Mouse (Mus musculus): Measurements from ENCODE around the gene Rac3. TPM values are rescaled to one million over a fixed set of nuclear protein-coding genes. Genes with fewer than 3 reads are reported as not detected.
"Not testable (repeated sequence)": the region's sequence is repeated elsewhere in the genome, so short reads cannot be mapped to it uniquely, and the experiment has no call there.

Gene Rac3
- polyA plus RNA-seq, 1 experiment from 2014 or later = 9.9 TPM

DNA sequence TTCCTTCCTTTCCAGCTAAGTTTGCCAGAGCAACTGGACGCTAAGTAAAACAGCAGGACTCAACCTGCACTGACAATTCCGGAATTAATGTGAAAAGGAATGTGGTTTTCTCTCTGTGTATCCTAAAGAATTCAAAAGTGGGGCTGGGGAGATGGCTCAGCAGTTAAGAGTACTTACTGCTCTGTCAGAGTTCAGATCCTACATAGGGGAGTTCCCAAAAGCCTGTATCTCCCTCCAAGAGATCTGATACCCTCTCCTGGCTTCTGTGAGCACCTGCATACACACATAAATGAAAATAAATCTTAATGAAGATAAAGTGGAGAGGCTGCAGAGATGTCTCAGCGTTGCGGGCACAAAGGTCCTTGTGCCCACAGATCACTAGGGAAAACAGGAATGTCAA is 30.3 kb downstream of the Rac3 start:
- Histone ChIP-seq H3K27me3 (ENCODE audit: control insufficient read depth, insufficient read depth, low read length) (no peaks in the 10 kb centered on the region), H3K4me1 (ENCODE audit: control insufficient read depth, insufficient read depth, low read length) (no peaks in the 10 kb centered on the region), H3K27ac (ENCODE audit: low read depth, low read length) (no peak overlapping the region), H3K4me2 (no peak overlapping the region), H3K9me3 (ENCODE audit: control insufficient read depth, low read length) (no peaks in the 10 kb centered on the region), H3K36me3 (ENCODE audit: control insufficient read depth, insufficient read depth, low read length) (no peaks in the 10 kb centered on the region), H3K9ac (ENCODE audit: low read length) (no peak overlapping the region), H3K4me3 (ENCODE audit: low read depth, low read length) (no peak overlapping the region)
- DNase-seq (ENCODE audit: low spot score, missing footprints) (no peak), ATAC-seq (ENCODE audit: low FRiP score) (no peak)
- 75% methylated on average over 4 of the region's 4 CpGs for WGBS

DNA sequence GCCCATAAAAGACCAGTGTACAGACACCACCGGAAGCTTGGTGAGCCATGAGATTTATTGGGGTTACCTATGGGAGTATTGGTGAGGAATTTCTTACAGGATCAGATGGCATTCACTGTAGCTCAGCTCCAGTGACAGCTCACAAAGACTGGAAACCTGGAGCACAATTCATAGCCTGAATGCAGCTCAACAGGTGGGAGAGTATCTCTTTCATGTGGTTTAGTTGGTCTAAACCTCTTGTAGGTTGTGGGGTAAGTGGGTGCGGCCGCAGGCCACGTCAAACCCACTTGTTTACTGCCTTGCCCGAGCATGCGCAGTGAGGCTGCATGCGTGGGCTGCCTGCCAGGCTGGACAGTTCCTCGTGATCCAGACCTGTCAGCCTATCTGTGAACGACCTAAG is 39.0 kb downstream of the Rac3 start:
- Histone ChIP-seq H3K27ac (ENCODE audit: low read depth, low read length) (no peak overlapping the region), H3K4me1 (ENCODE audit: control insufficient read depth, insufficient read depth, low read length) (no peaks in the 10 kb centered on the region), H3K27me3 (ENCODE audit: control insufficient read depth, insufficient read depth, low read length) (peaks cover 6% of the 10 kb centered on the region), H3K9ac (ENCODE audit: low read length) (no peak overlapping the region), H3K9me3 (ENCODE audit: control insufficient read depth, low read length) (no peaks in the 10 kb centered on the region; the same call in 1 of the 2 replicates), H3K36me3 (ENCODE audit: control insufficient read depth, insufficient read depth, low read length) (no peaks in the 10 kb centered on the region), H3K4me2 (no peak overlapping the region), H3K4me3 (ENCODE audit: low read depth, low read length) (no peak overlapping the region)
- ATAC-seq (ENCODE audit: low FRiP score) (no peak), DNase-seq (ENCODE audit: low spot score, missing footprints) (peak; percentile 61)
- 94% methylated on average over 9 of the region's 9 CpGs for whole genome bisulfite sequencing

DNA sequence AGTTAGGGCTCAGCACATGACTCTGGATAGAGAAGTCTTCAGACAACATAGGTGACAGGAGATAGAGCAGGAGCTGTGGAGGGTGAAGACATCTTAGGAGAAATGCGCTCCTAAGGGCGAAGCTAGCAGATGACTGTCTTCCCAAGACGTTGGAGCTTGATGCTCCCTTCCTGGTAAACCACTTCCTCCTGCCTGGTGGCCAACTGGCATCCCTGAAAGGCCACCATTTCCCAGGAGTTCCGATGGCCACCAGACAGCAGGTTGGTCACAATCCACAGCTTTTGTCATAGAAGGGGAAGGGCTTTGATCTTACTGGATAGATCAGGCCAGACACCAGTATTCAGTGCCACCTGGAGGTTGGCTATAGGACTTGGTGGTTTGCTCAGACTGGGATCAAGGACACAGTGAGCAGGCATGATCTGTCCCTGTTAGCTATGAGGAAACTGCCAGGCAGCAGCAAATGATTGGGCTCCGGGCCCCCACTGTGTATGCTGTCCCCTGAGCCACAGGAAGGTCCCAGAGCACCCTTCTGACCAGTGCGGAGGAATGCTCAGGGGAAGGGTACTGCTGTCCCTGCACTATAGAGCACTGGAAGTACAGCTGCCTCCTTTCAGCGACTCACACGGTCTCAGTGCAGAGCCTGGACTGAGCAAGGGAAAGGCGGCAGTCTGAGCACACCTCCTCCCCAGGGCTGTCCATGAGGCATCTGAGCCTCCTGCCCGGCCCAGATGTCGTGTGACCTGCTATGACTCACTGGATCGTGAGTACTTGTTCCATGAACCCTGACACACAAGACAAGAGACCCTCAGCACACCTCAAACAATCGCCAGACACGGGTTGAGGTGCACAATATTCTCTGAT is 40.8 kb downstream of the Rac3 start:
- no peak overlapping the region for H3K9ac ChIP-seq (ENCODE audit: low read length)
- no peak overlapping the region for H3K4me2 ChIP-seq
- DNase-seq (ENCODE audit: low spot score, missing footprints) (peak; percentile 82), ATAC-seq (ENCODE audit: low FRiP score) (no peak)
- 72% methylated on average over 14 of the region's 14 CpGs for whole genome bisulfite sequencing
- H3K36me3 ChIP-seq (ENCODE audit: control insufficient read depth, insufficient read depth, low read length) = no peaks in the 10 kb centered on the region
- H3K27ac ChIP-seq (ENCODE audit: low read depth, low read length) = no peak overlapping the region
- H3K27me3 ChIP-seq (ENCODE audit: control insufficient read depth, insufficient read depth, low read length) = peaks cover 6% of the 10 kb centered on the region
- no peak overlapping the region for H3K4me3 ChIP-seq (ENCODE audit: low read depth, low read length)
- H3K9me3 ChIP-seq (ENCODE audit: control insufficient read depth, low read length) = no peaks in the 10 kb centered on the region; the same call in 1 of the 2 replicates
- H3K4me1 ChIP-seq (ENCODE audit: control insufficient read depth, insufficient read depth, low read length) = no peaks in the 10 kb centered on the region

DNA sequence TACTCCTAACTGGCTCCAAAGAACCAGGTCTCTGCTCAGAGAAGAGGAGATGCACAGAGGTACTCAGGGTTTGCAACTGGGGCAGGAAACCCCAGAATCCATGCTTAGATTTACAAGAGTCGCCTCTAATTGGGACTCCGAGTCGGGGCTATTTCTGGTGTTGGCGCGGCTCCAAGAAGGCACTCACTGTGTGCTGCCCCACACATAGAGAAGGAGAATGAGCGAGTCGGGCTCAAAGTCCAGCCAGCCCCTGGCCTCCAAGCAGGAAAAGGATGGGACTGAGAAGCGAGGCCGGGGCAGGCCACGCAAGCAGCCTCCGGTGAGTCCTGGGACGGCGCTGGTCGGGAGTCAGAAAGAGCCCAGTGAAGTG is 41.4 kb downstream of the Rac3 start, which contains the start of gene Hmga1b:
Gene Hmga1b, plus strand, starts transcription at position 123 of the 370 bp plus-strand sequence.
- DNase-seq (ENCODE audit: low spot score, missing footprints); H3K27me3 ChIP-seq (ENCODE audit: control insufficient read depth, insufficient read depth, low read length); ATAC-seq (ENCODE audit: low FRiP score); H3K27ac ChIP-seq (ENCODE audit: low read depth, low read length); H3K4me3 ChIP-seq (ENCODE audit: low read depth, low read length); H3K9me3 ChIP-seq (ENCODE audit: control insufficient read depth, low read length); H3K4me1 ChIP-seq (ENCODE audit: control insufficient read depth, insufficient read depth, low read length); H3K36me3 ChIP-seq (ENCODE audit: control insufficient read depth, insufficient read depth, low read length); H3K4me2 ChIP-seq; H3K9ac ChIP-seq (ENCODE audit: low read length): not testable (repeated sequence)
- 26% methylated on average over 12 of the region's 14 CpGs for WGBS

DNA sequence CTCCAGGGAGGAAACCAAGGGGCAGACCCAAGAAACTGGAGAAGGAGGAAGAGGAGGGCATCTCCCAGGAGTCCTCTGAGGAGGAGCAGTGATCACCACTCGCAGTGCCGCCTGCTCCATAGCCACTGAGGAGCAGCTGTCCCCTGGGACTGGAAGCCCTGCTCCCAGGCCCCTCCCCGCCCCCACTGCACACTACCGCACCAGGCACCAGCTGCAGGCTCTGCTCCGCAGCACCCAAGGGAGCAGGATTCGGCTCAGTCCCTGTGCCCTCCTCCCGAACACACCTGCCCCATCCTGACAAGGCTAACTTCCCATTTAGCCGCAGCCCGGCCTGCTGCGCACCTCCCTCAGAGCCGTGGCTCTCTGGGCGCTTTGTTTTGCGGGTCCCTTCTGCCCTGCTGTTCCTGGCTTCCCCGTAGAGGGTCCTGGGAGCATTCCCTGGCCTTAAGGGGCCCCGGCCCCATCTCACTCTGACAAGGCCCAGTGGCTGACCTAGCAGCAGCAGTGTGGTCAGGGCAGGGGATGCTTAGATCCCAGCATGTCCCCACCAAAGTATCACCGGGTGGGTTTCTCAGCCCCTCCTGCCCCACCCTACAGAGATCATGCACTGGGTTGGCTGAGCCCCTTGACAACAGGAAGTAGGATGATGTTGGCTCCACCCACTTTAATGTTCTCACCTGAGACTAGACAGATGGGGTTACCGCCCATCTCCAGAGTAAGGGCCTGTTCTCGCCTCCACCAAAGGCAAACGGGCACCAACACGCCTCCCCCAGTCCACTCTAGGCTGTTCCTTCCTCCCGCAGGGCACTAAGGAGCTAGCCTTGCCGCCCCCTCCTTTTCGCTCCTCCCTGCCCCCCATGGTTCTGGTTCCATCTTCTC is 42.1 kb downstream of the Rac3 start:
- DNase-seq (ENCODE audit: low spot score, missing footprints) = peak; percentile 76
- not testable (repeated sequence) for H3K36me3 ChIP-seq (ENCODE audit: control insufficient read depth, insufficient read depth, low read length); H3K27me3 ChIP-seq (ENCODE audit: control insufficient read depth, insufficient read depth, low read length); H3K27ac ChIP-seq (ENCODE audit: low read depth, low read length); H3K4me1 ChIP-seq (ENCODE audit: control insufficient read depth, insufficient read depth, low read length); H3K4me3 ChIP-seq (ENCODE audit: low read depth, low read length); H3K9ac ChIP-seq (ENCODE audit: low read length); ATAC-seq (ENCODE audit: low FRiP score); H3K4me2 ChIP-seq; H3K9me3 ChIP-seq (ENCODE audit: control insufficient read depth, low read length)
- WGBS = 18% methylated on average over 4 of the region's 23 CpGs

DNA sequence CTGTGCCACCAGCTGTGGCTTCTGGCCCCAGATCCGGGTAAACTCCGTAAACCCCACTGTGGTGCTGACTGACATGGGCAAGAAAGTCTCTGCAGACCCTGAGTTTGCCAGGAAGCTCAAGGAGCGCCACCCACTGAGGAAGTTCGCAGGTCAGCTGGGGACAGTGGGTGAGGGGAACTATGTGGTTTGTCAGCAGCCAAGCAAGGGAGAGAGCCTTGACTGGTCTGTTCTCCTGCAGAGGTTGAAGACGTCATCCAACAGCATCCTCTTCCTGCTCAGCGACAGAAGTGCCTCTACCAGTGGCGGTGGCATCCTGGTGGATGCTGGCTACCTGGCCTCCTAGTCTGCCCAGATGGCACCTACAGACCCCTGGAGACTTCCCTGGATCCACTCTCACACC is 45.8 kb downstream of the Rac3 start:
- not testable (repeated sequence) for H3K4me1 ChIP-seq (ENCODE audit: control insufficient read depth, insufficient read depth, low read length); H3K4me3 ChIP-seq (ENCODE audit: low read depth, low read length); H3K36me3 ChIP-seq (ENCODE audit: control insufficient read depth, insufficient read depth, low read length); H3K27ac ChIP-seq (ENCODE audit: low read depth, low read length); H3K9ac ChIP-seq (ENCODE audit: low read length); H3K9me3 ChIP-seq (ENCODE audit: control insufficient read depth, low read length); H3K4me2 ChIP-seq; DNase-seq (ENCODE audit: low spot score, missing footprints); ATAC-seq (ENCODE audit: low FRiP score); H3K27me3 ChIP-seq (ENCODE audit: control insufficient read depth, insufficient read depth, low read length)
- whole genome bisulfite sequencing = 81% methylated on average over 3 of the region's 7 CpGs

DNA sequence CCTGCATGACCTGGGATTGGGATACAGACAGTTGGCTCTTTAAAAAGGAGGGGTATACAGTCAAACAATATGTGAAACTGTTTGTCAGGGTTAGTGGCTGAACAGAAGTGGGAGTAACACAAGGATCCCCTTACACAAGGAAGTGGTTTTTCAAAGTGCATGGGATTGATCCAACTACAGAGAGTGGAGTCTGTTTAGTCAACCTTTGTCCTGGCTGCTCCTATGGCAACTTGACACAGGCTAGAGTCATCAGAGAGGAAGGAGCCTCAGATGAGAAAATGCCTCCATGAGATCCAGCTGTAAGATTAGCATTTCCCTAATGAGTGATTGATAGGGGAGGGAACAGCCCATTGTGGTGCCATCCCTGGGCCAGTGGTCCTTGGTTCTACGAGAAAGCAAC is 46.9 kb downstream of the Rac3 start:
- no peak overlapping the region for H3K4me3 ChIP-seq (ENCODE audit: low read depth, low read length)
- 66% methylated on average over 1 of the region's 1 CpGs for WGBS
- DNase-seq (ENCODE audit: low spot score, missing footprints) (no peak), ATAC-seq (ENCODE audit: low FRiP score) (no peak)
- no peaks in the 10 kb centered on the region for H3K4me1 ChIP-seq (ENCODE audit: control insufficient read depth, insufficient read depth, low read length)
- no peak overlapping the region for H3K27ac ChIP-seq (ENCODE audit: low read depth, low read length)
- no peak overlapping the region for H3K4me2 ChIP-seq
- no peaks in the 10 kb centered on the region for H3K36me3 ChIP-seq (ENCODE audit: control insufficient read depth, insufficient read depth, low read length)
- no peak overlapping the region for H3K9ac ChIP-seq (ENCODE audit: low read length)
- no peaks in the 10 kb centered on the region for H3K27me3 ChIP-seq (ENCODE audit: control insufficient read depth, insufficient read depth, low read length)
- no peaks in the 10 kb centered on the region for H3K9me3 ChIP-seq (ENCODE audit: control insufficient read depth, low read length)

DNA sequence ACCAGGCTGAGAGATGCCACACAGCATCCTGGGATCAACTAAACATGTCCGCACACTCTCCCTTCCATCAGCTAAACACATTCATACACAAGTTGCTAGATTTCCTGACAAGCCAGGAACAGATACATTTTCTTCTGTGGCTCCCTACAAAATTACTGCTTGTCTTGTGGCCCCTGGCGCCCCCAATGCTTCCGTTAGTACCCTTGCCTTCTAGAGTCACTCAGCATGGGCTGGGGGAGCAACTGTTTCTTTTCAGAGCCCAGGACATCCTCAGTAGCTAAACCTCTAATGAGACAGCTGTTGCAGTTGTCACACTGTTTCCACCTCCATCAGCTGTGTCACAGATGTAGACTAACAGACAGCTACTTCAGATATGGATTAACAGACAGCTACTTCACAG is 51.5 kb downstream of the Rac3 start:
- no peaks in the 10 kb centered on the region; the same call in 1 of the 2 replicates for H3K4me1 ChIP-seq (ENCODE audit: control insufficient read depth, insufficient read depth, low read length)
- 78% methylated on average over 3 of the region's 3 CpGs for WGBS
- DNase-seq (ENCODE audit: low spot score, missing footprints) = peak; percentile 74

More for the DNA sequence above, 51.5 kb downstream of the Rac3 start:
- Histone ChIP-seq H3K4me3 (ENCODE audit: low read depth, low read length) (no peak overlapping the region), H3K9me3 (ENCODE audit: control insufficient read depth, low read length) (no peaks in the 10 kb centered on the region), H3K36me3 (ENCODE audit: control insufficient read depth, insufficient read depth, low read length) (no peaks in the 10 kb centered on the region), H3K27ac (ENCODE audit: low read depth, low read length) (no peak overlapping the region), H3K27me3 (ENCODE audit: control insufficient read depth, insufficient read depth, low read length) (no peaks in the 10 kb centered on the region), H3K4me2 (no peak overlapping the region), H3K9ac (ENCODE audit: low read length) (no peak overlapping the region)
- no peak for ATAC-seq (ENCODE audit: low FRiP score)
